Mouse (Mus musculus) G1E-ER4 (cell line): ENCODE data around the gene Vmn1r220. TPM values are rescaled to one million over a fixed set of nuclear protein-coding genes. Genes with fewer than 3 reads are reported as not detected.
"Not testable (repeated sequence)": the region's sequence is repeated elsewhere in the genome, so short reads cannot be mapped to it uniquely, and the experiment has no call there.

Experiments used
- GATA1 ChIP-seq: IDR thresholded peaks from one replicate; pipeline ENCODE4 v1.8.0; 2012; ENCODE audit warnings: low read length, inconsistent platforms
- polyA plus RNA-seq: library from polyadenylated mRNA; stranded (reverse); fragments of >175 nt; gene quantifications from 2 replicates; pipeline ENCODE4 v1.2.3, GENCODE M21; 2012

The Vmn1r220 gene
- not detected in 2 replicates for polyA plus RNA-seq

- no peak for TF ChIP-seq GATA1
Measured at GRCm38 (mm10) chr13:23187875-23188274, at the start of gene Vmn1r220. Gene Vmn1r220 (minus strand): TSS chr13:23187975.

GRCm38 (mm10) chr13:23235847-23236246 lies 48.1 kb upstream of the Vmn1r220 start, which contains the start of gene Vmn1r222:
Gene Vmn1r222 (minus strand): TSS chr13:23235947.
- not testable (repeated sequence) for TF ChIP-seq GATA1

- not testable (repeated sequence) for TF ChIP-seq GATA1
Measured at GRCm38 (mm10) chr13:23213827-23214226, 26.1 kb upstream of the Vmn1r220 start, which contains the start of gene Vmn1r221. Gene Vmn1r221 (plus strand): TSS chr13:23214127.

GRCm38 (mm10) chr13:23159012-23159411 lies 28.8 kb downstream of the Vmn1r220 start, which contains the start of gene Vmn1r219:
Gene Vmn1r219 (plus strand): TSS chr13:23159312.
- no peak for TF ChIP-seq GATA1

- no peak for TF ChIP-seq GATA1
Measured at GRCm38 (mm10) chr13:23157848-23158247, 29.9 kb downstream of the Vmn1r220 start.

- no peak for TF ChIP-seq GATA1
Measured at GRCm38 (mm10) chr13:23138880-23139279, 48.9 kb downstream of the Vmn1r220 start.

- no peak for TF ChIP-seq GATA1
Measured at GRCm38 (mm10) chr13:23133501-23133900, 54.3 kb downstream of the Vmn1r220 start.

- TF ChIP-seq GATA1: no peak
Measured at GRCm38 (mm10) chr13:23133099-23133498, 54.7 kb downstream of the Vmn1r220 start, which contains the start of gene Vmn1r218. Gene Vmn1r218 (plus strand): TSS chr13:23133155.

Other genes with a start within 250 kb of the Vmn1r220 start
- gene Vmn1r213, start 180.3 kb downstream of the Vmn1r220 start, polyA plus RNA-seq: not detected in 2 replicates
- gene Vmn1r214, start 157.6 kb downstream of the Vmn1r220 start, polyA plus RNA-seq: not detected in 2 replicates
- not detected in 2 replicates for gene Vmn1r215, start 120.0 kb downstream of the Vmn1r220 start, polyA plus RNA-seq
- gene Vmn1r217, start 69.7 kb downstream of the Vmn1r220 start, polyA plus RNA-seq: not detected in 2 replicates
- not detected in 2 replicates for gene Vmn1r218, start 54.8 kb downstream of the Vmn1r220 start, polyA plus RNA-seq
- not detected in 2 replicates for gene Vmn1r219, start 28.7 kb downstream of the Vmn1r220 start, polyA plus RNA-seq
- gene Vmn1r221, start 26.2 kb upstream of the Vmn1r220 start, polyA plus RNA-seq: not detected in 2 replicates
- gene Vmn1r222, start 48.0 kb upstream of the Vmn1r220 start, polyA plus RNA-seq: not detected in 2 replicates
- not detected in 2 replicates for gene Vmn1r223, start 59.2 kb upstream of the Vmn1r220 start, polyA plus RNA-seq
- 0.73 and 0.85 TPM in 2 replicates for gene Zfp322a, start 181.2 kb upstream of the Vmn1r220 start, polyA plus RNA-seq
- 9.3 and 9.8 TPM in 2 replicates for gene Abt1, start 235.9 kb upstream of the Vmn1r220 start, polyA plus RNA-seq